Mouse (Mus musculus) forebrain, embryonic 12.5 days (tissue): ENCODE measurements around the gene Med19. TPM values are rescaled to one million over a fixed set of nuclear protein-coding genes. Genes with fewer than 3 reads are reported as not detected.
"Not testable (repeated sequence)": the region's sequence is repeated elsewhere in the genome, so short reads cannot be mapped to it uniquely, and the experiment has no call there.

ENCODE experiments used
- ATAC-seq: fragments of 200-750 bp; cut with Nextera tagmentation; 2 replicates; pipeline ENCODE4 v1.8.0; 2017; ENCODE audit warnings: moderate TSS enrichment; ENCODE audit not compliant: low FRiP score
- H3K27ac ChIP-seq: fragments of 300-500 bp; sonication (generic); 2 replicates; pipeline ENCODE4 v1.5.1; 2016; ENCODE audit warnings: mild to moderate bottlenecking
- H3K27me3 ChIP-seq: fragments of 300-500 bp; sonication (generic); 2 replicates; pipeline ENCODE4 v1.6.1; 2016; ENCODE audit warnings: mild to moderate bottlenecking
- H3K36me3 ChIP-seq: fragments of 300-500 bp; sonication (generic); replicated peaks from 2 replicates; pipeline ENCODE4 v1.6.1; 2016; ENCODE audit warnings: mild to moderate bottlenecking
- H3K4me1 ChIP-seq: fragments of 300-500 bp; sonication (generic); 2 replicates; pipeline ENCODE4 v1.6.1; 2016
- H3K4me2 ChIP-seq: fragments of 300-500 bp; sonication (generic); 2 replicates; pipeline ENCODE4 v1.6.1; 2016; ENCODE audit warnings: mild to moderate bottlenecking, moderate library complexity
- H3K4me3 ChIP-seq: fragments of 300-500 bp; sonication (generic); replicated peaks from 2 replicates; pipeline ENCODE4 v1.5.1; 2016; ENCODE audit warnings: mild to moderate bottlenecking
- H3K9ac ChIP-seq: fragments of 300-500 bp; sonication (generic); 2 replicates; pipeline ENCODE4 v1.6.1; 2016; ENCODE audit warnings: mild to moderate bottlenecking
- H3K9me3 ChIP-seq: fragments of 300-500 bp; sonication (generic); 2 replicates; pipeline ENCODE4 v1.6.1; 2016
- WGBS: fragments of 180-500 bp; shearing (Covaris S2); methylation state at CpG from one replicate; pipeline ENCODE4 v1.1.7; 2016; 5-methylcytosine and 5-hydroxymethylcytosine counted together
- polyA plus RNA-seq: library from polyadenylated mRNA; unstranded; fragments of >200 nt; fragmentation: Nextera tagmentation; extraction: Ambion mirVana; gene quantifications from 2 replicates; pipeline ENCODE4 v1.2.1, GENCODE M21; 2016

Med19 gene
- polyA plus RNA-seq, 1 experiment from 2014 or later = 59.3 TPM

DNA sequence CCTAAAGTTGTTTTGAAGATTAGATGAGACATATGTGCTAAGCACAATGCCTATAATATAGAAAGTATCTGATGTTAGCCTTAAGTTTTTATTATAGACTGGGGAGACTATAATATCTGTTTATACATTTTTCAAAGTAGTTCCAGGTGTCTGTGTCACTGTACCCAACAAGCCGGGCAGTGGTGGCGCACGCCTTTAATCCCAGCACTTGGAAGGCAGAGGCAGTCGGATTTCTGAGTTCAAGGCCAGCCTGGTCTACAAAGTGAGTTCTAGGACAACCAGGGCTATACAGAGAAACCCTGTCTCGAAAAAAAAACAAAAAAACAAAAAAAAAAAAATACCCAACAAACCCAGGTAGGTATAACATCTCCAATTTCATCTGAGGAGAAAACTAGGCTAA is 50.0 kb downstream of the Med19 start:
- Histone ChIP-seq H3K4me2 (peak overlapping the region; percentile 68; the same call in 1 of the 2 replicates), H3K36me3 (peaks cover 22% of the 10 kb centered on the region), H3K4me1 (peaks cover 23% of the 10 kb centered on the region)
- not testable (repeated sequence) for H3K4me3 ChIP-seq, H3K9me3 ChIP-seq, H3K9ac ChIP-seq, ATAC-seq, H3K27ac ChIP-seq, H3K27me3 ChIP-seq
- 81% methylated on average over 5 of the region's 5 CpGs for WGBS

DNA sequence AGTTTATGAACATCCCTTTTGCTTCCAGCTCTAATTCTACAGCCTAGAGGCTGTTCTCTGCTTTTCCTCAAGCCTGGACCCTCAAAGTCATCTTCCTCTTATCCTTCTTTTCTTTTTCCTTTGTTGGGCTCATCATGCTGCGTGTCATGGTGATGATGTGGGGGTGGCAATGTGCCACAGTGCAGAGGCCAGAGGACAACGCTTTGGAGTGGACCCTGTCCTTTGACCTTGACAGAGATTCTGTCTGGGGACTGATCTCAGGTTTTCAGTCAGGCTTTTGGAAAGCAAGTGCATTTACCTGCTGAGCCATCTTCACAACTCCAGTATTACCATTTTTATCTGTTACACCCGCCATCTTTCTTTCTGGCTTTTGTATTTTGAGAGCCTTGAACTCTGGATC is 53.0 kb downstream of the Med19 start:
- no peaks in the 10 kb centered on the region for H3K27me3 ChIP-seq
- no peaks in the 10 kb centered on the region for H3K9me3 ChIP-seq
- 88% methylated on average over 3 of the region's 3 CpGs for WGBS

GRCm38 (mm10) chr2:84732394-84732793 is 54.2 kb downstream of the Med19 start:
- Histone ChIP-seq H3K4me1 (peaks cover 43% of the 10 kb centered on the region), H3K4me3 (no peak overlapping the region), H3K36me3 (no peaks in the 10 kb centered on the region), H3K27me3 (no peaks in the 10 kb centered on the region), H3K4me2 (no peak overlapping the region), H3K27ac (no peak overlapping the region), H3K9ac (no peak overlapping the region), H3K9me3 (no peaks in the 10 kb centered on the region)
- no peak for ATAC-seq
- 92% methylated on average over 1 of the region's 1 CpGs for WGBS

More for the DNA sequence above, 53.0 kb downstream of the Med19 start:
- H3K4me2 ChIP-seq = no peak overlapping the region
- H3K9ac ChIP-seq = no peak overlapping the region
- no peaks in the 10 kb centered on the region for H3K36me3 ChIP-seq
- no peak overlapping the region for H3K4me3 ChIP-seq
- H3K27ac ChIP-seq = no peak overlapping the region
- H3K4me1 ChIP-seq = peaks cover 36% of the 10 kb centered on the region
- no peak for ATAC-seq

- peak; percentile 63 for ATAC-seq
- under 1% methylated on average over 8 of the region's 8 CpGs for WGBS
Observed at GRCm38 (mm10) chr2:84733579-84734300, 55.5 kb downstream of the Med19 start, which contains the start of gene Ypel4. Ypel4 (plus strand) TSS chr2:84734058.

GRCm38 (mm10) chr2:84734351-84734864 is 56.2 kb downstream of the Med19 start:
- H3K27ac ChIP-seq = peak overlapping the region; percentile 81
- peaks cover 59% of the 10 kb centered on the region for H3K4me1 ChIP-seq
- H3K4me3 ChIP-seq = peak overlapping the region; percentile 52
- H3K9me3 ChIP-seq = no peaks in the 10 kb centered on the region
- H3K36me3 ChIP-seq = no peaks in the 10 kb centered on the region
- peak; percentile 59 for ATAC-seq
- 0% methylated on average over 11 of the region's 11 CpGs for WGBS
- no peaks in the 10 kb centered on the region for H3K27me3 ChIP-seq
- H3K9ac ChIP-seq = peak overlapping the region; percentile 70
- H3K4me2 ChIP-seq = peak overlapping the region; percentile 59

More at GRCm38 (mm10) chr2:84733579-84734300, 55.5 kb downstream of the Med19 start, which contains the start of gene Ypel4:
- H3K4me3 ChIP-seq = peak within 1 kb of the TSS; percentile 52
- H3K27ac ChIP-seq = peak within 1 kb of the TSS; percentile 81
- H3K27me3 ChIP-seq = no peaks in the 10 kb centered on the region
- H3K9me3 ChIP-seq = no peaks in the 10 kb centered on the region
- H3K9ac ChIP-seq = peak within 1 kb of the TSS; percentile 70
- peaks cover 52% of the 10 kb centered on the region for H3K4me1 ChIP-seq
- H3K36me3 ChIP-seq = no peaks in the 10 kb centered on the region
- H3K4me2 ChIP-seq = peak within 1 kb of the TSS; percentile 59

GRCm38 (mm10) chr2:84734919-84735318 is 56.7 kb downstream of the Med19 start:
- 3% methylated on average over 2 of the region's 2 CpGs for WGBS
- H3K4me1 ChIP-seq = peaks cover 64% of the 10 kb centered on the region

DNA sequence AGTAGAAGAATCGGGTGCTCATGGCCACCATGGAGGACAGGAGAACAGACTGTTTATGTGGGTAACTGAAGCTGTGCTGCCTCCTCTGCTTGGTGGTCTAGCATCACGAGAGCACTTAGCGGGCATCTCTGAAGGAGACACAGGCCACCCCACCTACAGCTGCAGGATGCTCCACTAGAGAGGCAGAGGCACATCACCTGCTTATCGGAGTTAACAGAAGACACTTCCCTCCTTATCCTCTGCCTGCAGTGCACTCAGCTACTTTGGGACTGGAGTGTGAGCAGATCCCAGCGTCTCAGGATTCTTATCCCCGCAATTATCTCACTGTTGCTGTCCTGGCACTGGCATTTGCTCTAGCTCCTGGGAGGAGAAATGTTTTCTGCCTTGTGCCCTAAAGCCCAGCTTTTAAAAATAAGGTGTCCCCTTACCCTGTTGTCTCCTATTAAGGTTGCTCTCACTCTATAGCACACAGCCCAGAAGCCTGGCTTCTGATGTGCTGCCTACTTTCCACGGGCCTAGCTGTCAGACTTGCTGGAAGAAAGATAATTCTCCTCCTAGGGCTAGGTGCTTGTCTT is 57.2 kb downstream of the Med19 start:
- Histone ChIP-seq H3K4me2 (peak overlapping the region; percentile 59), H3K4me1 (peaks cover 69% of the 10 kb centered on the region), H3K9ac (peak overlapping the region; percentile 70), H3K9me3 (no peaks in the 10 kb centered on the region), H3K27ac (peak overlapping the region; percentile 81), H3K4me3 (peak overlapping the region; percentile 52), H3K27me3 (no peaks in the 10 kb centered on the region), H3K36me3 (0 out of 2 replicates have a peak, but pooled peaks cover 4% of the 10 kb centered on the region)
- no peak for ATAC-seq
- WGBS = 17% methylated on average over 7 of the region's 7 CpGs

More at GRCm38 (mm10) chr2:84734919-84735318, 56.7 kb downstream of the Med19 start:
- peak overlapping the region; percentile 70 for H3K9ac ChIP-seq
- 0 out of 2 replicates have a peak, but pooled peaks cover 2% of the 10 kb centered on the region for H3K36me3 ChIP-seq
- peak overlapping the region; percentile 52 for H3K4me3 ChIP-seq
- no peaks in the 10 kb centered on the region for H3K9me3 ChIP-seq
- peak overlapping the region; percentile 59 for H3K4me2 ChIP-seq
- no peak for ATAC-seq
- H3K27me3 ChIP-seq = no peaks in the 10 kb centered on the region
- peak overlapping the region; percentile 81 for H3K27ac ChIP-seq

DNA sequence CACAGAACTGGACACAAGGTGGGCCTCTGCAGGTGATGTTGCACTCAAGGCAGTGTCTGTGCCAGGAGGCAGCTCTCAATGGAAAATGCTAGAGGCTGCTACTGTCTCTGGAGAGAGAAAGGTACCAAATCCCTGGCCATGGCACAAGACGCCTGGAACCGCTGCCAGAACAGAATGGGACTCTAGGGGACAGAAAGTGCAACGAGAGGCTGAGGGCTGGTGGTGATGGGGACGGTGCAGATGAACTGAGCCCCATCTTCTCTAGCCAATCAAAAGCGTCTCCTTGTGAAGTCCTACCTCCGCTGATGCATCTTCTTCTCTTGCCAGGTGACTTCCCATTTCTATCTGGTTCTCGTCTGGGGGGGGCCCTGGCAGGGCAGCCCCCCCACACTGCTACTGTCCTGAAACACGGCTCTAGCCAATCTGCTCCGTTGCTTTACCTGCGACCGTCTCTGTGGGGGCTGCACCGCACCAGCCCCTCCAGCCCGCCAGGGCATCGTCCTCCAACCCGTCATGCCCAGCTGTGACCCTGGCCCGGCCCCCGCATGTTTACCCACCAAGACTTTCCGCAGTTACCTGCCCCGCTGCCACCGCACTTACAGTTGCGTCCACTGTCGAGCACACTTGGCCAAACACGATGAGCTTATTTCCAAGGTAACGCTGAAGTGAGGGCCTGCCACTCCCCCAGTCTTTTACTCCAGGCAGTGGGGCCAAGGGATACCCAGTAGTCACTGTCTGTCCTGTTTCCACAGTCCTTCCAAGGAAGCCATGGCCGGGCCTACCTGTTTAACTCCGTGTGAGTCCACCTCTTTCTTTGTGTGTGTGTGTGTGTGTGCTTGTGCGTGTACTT is 58.3 kb downstream of the Med19 start:
- no peaks in the 10 kb centered on the region for H3K27me3 ChIP-seq
- 5% methylated on average over 27 of the region's 27 CpGs for WGBS
- peak overlapping the region; percentile 76; the same call in 1 of the 2 replicates for H3K27ac ChIP-seq
- H3K9ac ChIP-seq = peak overlapping the region; percentile 45
- H3K4me1 ChIP-seq = peaks cover 80% of the 10 kb centered on the region
- peaks cover 11% of the 10 kb centered on the region for H3K36me3 ChIP-seq
- H3K9me3 ChIP-seq = no peaks in the 10 kb centered on the region
- ATAC-seq = no peak
- peak overlapping the region; percentile 52 for H3K4me3 ChIP-seq
- peak overlapping the region; percentile 59 for H3K4me2 ChIP-seq

GRCm38 (mm10) chr2:84737451-84737925 is 59.3 kb downstream of the Med19 start:
- Histone ChIP-seq H3K27ac (peak overlapping the region; percentile 76), H3K36me3 (peaks cover 11% of the 10 kb centered on the region), H3K4me2 (peak overlapping the region; percentile 59), H3K9ac (peak overlapping the region; percentile 45), H3K4me3 (peak overlapping the region; percentile 52), H3K9me3 (no peaks in the 10 kb centered on the region), H3K27me3 (no peaks in the 10 kb centered on the region), H3K4me1 (peaks cover 88% of the 10 kb centered on the region)
- WGBS = 3% methylated on average over 8 of the region's 8 CpGs
- peak; percentile 4; the same call in 1 of the 2 replicates for ATAC-seq
